Mouse (Mus musculus): ENCODE measurements around the gene Saysd1.

Gene Saysd1

GRCm38 (mm10) chr14:20113189-20113961 is 25.0 kb downstream of the Saysd1 start:
- in situ Hi-C loops (cut with MboI; ENCODE audit: low sequenced_read_pairs): no loop called here

- in situ Hi-C loops (cut with MboI; ENCODE audit: low sequenced_read_pairs): no loop called here
Measured at GRCm38 (mm10) chr14:20112218-20112617, 26.1 kb downstream of the Saysd1 start.

GRCm38 (mm10) chr14:20110945-20111344 is 27.4 kb downstream of the Saysd1 start:
- in situ Hi-C loops (cut with MboI; ENCODE audit: low sequenced_read_pairs): no loop called here

GRCm38 (mm10) chr14:20106271-20106670 is 32.1 kb downstream of the Saysd1 start:
- in situ Hi-C loops (cut with MboI; ENCODE audit: low sequenced_read_pairs): loop anchor here (10.0 kb wide), 1 partner anchor 159 kb away; the partner anchor contains the start of gene Kcnk16

- in situ Hi-C loops (cut with MboI; ENCODE audit: low sequenced_read_pairs): loop anchor here (10.0 kb wide), 1 partner anchor 162 kb away; the partner anchor contains the start of gene Kcnk16
Measured at GRCm38 (mm10) chr14:20103207-20103606, 35.1 kb downstream of the Saysd1 start.

- in situ Hi-C loops (cut with MboI; ENCODE audit: low sequenced_read_pairs): no loop called here
Measured at GRCm38 (mm10) chr14:20098061-20098460, 40.3 kb downstream of the Saysd1 start.

GRCm38 (mm10) chr14:20094942-20095341 is 43.4 kb downstream of the Saysd1 start:
- in situ Hi-C loops (cut with MboI; ENCODE audit: low sequenced_read_pairs): no loop called here

- in situ Hi-C loops (cut with MboI; ENCODE audit: low sequenced_read_pairs): no loop called here
Measured at GRCm38 (mm10) chr14:20093493-20093892, 44.8 kb downstream of the Saysd1 start.

GRCm38 (mm10) chr14:20084335-20084734 is 54.0 kb downstream of the Saysd1 start:
- in situ Hi-C loops (cut with MboI; ENCODE audit: low sequenced_read_pairs): no loop called here

- in situ Hi-C loops (cut with MboI; ENCODE audit: low sequenced_read_pairs): no loop called here
Measured at GRCm38 (mm10) chr14:20082536-20083325, 55.6 kb downstream of the Saysd1 start.

GRCm38 (mm10) chr14:20081937-20082533 is 56.3 kb downstream of the Saysd1 start:
- in situ Hi-C loops (cut with MboI; ENCODE audit: low sequenced_read_pairs): no loop called here

- in situ Hi-C loops (cut with MboI; ENCODE audit: low sequenced_read_pairs): no loop called here
Measured at GRCm38 (mm10) chr14:20081084-20081483, 57.2 kb downstream of the Saysd1 start.

- in situ Hi-C loops (cut with MboI; ENCODE audit: low sequenced_read_pairs): loop anchor here (10.0 kb wide), 1 partner anchor 242 kb away; no protein-coding TSS in a partner anchor
Measured at GRCm38 (mm10) chr14:20077181-20077580, 61.2 kb downstream of the Saysd1 start.

GRCm38 (mm10) chr14:20075544-20075943 is 62.8 kb downstream of the Saysd1 start:
- in situ Hi-C loops (cut with MboI; ENCODE audit: low sequenced_read_pairs): loop anchor here (10.0 kb wide), 1 partner anchor 241 kb away; no protein-coding TSS in a partner anchor

- in situ Hi-C loops (cut with MboI; ENCODE audit: low sequenced_read_pairs): loop anchor here (10.0 kb wide), 1 partner anchor 240 kb away; no protein-coding TSS in a partner anchor
Measured at GRCm38 (mm10) chr14:20074759-20075158, 63.6 kb downstream of the Saysd1 start.

- in situ Hi-C loops (cut with MboI; ENCODE audit: low sequenced_read_pairs): loop anchor here (10.0 kb wide), 1 partner anchor 236 kb away; no protein-coding TSS in a partner anchor
Measured at GRCm38 (mm10) chr14:20070629-20071028, 67.7 kb downstream of the Saysd1 start.

- in situ Hi-C loops (cut with MboI; ENCODE audit: low sequenced_read_pairs): loop anchor here (10.0 kb wide), 1 partner anchor 364 kb away; no protein-coding TSS in a partner anchor
Measured at GRCm38 (mm10) chr14:20068365-20068764, 70.0 kb downstream of the Saysd1 start.

- in situ Hi-C loops (cut with MboI; ENCODE audit: low sequenced_read_pairs): loop anchor here (10.0 kb wide), 1 partner anchor 363 kb away; no protein-coding TSS in a partner anchor
Measured at GRCm38 (mm10) chr14:20067293-20068074, 70.8 kb downstream of the Saysd1 start.

GRCm38 (mm10) chr14:20064771-20065170 is 73.6 kb downstream of the Saysd1 start:
- in situ Hi-C loops (cut with MboI; ENCODE audit: low sequenced_read_pairs): loop anchor here (10.0 kb wide), 1 partner anchor 360 kb away; no protein-coding TSS in a partner anchor

- in situ Hi-C loops (cut with MboI; ENCODE audit: low sequenced_read_pairs): no loop called here
Measured at GRCm38 (mm10) chr14:20048481-20048835, 89.9 kb downstream of the Saysd1 start.

Data from CH12F3 (cell line).